Mouse (Mus musculus): ENCODE data around the gene Gcnt2. TPM values are rescaled to one million over a fixed set of nuclear protein-coding genes. Genes with fewer than 3 reads are reported as not detected.

Gene Gcnt2
- polyA plus RNA-seq, 1 experiment from 2014 or later, result 4.0 TPM

GRCm38 (mm10) chr13:41000926-41001639 lies 141.5 kb downstream of the Gcnt2 start, which contains the start of gene Pak1ip1:
TSS of gene Pak1ip1 (plus strand) at chr13:41001023.
- H3K4me1 ChIP-seq (ENCODE audit: control insufficient read depth, insufficient read depth, low read length), result peaks cover 13% of the 10 kb centered on the region
- H3K9ac ChIP-seq (ENCODE audit: low read depth, low read length), result peak within 1 kb of the TSS; percentile 93
- no peaks in the 10 kb centered on the region for H3K9me3 ChIP-seq (replicated peaks; ENCODE audit: control insufficient read depth, low read length, poor library complexity, severe bottlenecking)
- no peaks in the 10 kb centered on the region for H3K27me3 ChIP-seq (ENCODE audit: control insufficient read depth, insufficient read depth, low read depth, low read length)
- peak within 1 kb of the TSS; percentile 80 for H3K4me3 ChIP-seq (ENCODE audit: low read depth, low read length)
- H3K36me3 ChIP-seq (ENCODE audit: control insufficient read depth, insufficient read depth, low read length), result peaks cover 14% of the 10 kb centered on the region
- WGBS, result under 1% methylated on average over 58 of the region's 58 CpGs
- peak; percentile 97 for ATAC-seq
- peak within 1 kb of the TSS; percentile 96 for H3K4me2 ChIP-seq (ENCODE audit: low read length)
- peak within 1 kb of the TSS; percentile 97 for H3K27ac ChIP-seq (ENCODE audit: low read length)

DNA sequence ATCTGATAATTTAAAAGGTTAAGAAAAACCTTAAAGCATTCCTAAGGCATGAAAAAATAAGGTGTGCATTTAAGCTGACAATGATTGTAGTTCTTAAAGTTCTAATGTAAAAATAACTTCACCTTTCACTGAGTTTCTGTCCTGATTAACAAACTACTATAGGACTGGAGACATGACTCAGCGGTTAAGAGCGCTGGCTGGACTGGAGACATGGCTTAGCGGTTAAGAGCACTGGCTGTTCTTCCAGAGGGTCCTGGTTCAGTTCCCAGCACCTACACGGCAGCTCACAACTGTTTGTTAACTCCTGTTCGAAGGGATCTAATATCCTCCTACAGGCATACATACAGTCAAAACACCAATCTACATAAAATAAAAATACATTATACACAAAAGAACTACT lies 142.4 kb downstream of the Gcnt2 start:
- peaks cover 13% of the 10 kb centered on the region for H3K4me1 ChIP-seq (ENCODE audit: control insufficient read depth, insufficient read depth, low read length)
- H3K9me3 ChIP-seq (replicated peaks; ENCODE audit: control insufficient read depth, low read length, poor library complexity, severe bottlenecking), result no peaks in the 10 kb centered on the region
- H3K4me3 ChIP-seq (ENCODE audit: low read depth, low read length), result no peak overlapping the region; the same call in 1 of the 2 replicates
- no peak overlapping the region for H3K27ac ChIP-seq (ENCODE audit: low read length)
- H3K4me2 ChIP-seq (ENCODE audit: low read length), result peak overlapping the region; percentile 96
- 88% methylated on average over 5 of the region's 5 CpGs for WGBS
- H3K9ac ChIP-seq (ENCODE audit: low read depth, low read length), result no peak overlapping the region
- no peak for ATAC-seq
- H3K36me3 ChIP-seq (ENCODE audit: control insufficient read depth, insufficient read depth, low read length), result peaks cover 18% of the 10 kb centered on the region
- no peaks in the 10 kb centered on the region for H3K27me3 ChIP-seq (ENCODE audit: control insufficient read depth, insufficient read depth, low read depth, low read length)

DNA sequence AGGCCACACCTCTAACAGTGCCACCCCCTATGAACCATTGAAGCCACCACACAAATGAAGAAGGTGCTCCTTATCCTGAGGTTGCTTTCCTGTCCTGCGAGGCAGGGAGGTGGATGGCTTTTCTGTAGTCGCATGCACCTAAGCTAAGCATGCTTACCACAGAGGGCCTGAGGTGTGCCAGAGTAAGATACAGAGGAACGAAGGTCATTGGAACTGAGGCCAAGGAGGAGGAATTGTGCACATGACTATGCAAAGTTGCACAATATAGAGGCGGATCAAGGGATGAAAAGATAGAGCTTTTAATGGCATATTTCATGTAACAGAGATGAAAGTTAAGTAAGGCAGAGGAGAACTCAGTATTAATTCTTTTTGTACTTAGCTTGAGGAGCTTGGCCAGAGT lies 146.7 kb downstream of the Gcnt2 start:
- Histone ChIP-seq H3K9me3 (replicated peaks; ENCODE audit: control insufficient read depth, low read length, poor library complexity, severe bottlenecking) (no peaks in the 10 kb centered on the region), H3K36me3 (ENCODE audit: control insufficient read depth, insufficient read depth, low read length) (peaks cover 42% of the 10 kb centered on the region), H3K27ac (ENCODE audit: low read length) (no peak overlapping the region), H3K4me1 (ENCODE audit: control insufficient read depth, insufficient read depth, low read length) (peaks cover 8% of the 10 kb centered on the region), H3K27me3 (ENCODE audit: control insufficient read depth, insufficient read depth, low read depth, low read length) (no peaks in the 10 kb centered on the region), H3K4me3 (ENCODE audit: low read depth, low read length) (no peak overlapping the region), H3K4me2 (ENCODE audit: low read length) (no peak overlapping the region), H3K9ac (ENCODE audit: low read depth, low read length) (no peak overlapping the region)
- 95% methylated on average over 4 of the region's 4 CpGs for WGBS
- no peak for ATAC-seq

DNA sequence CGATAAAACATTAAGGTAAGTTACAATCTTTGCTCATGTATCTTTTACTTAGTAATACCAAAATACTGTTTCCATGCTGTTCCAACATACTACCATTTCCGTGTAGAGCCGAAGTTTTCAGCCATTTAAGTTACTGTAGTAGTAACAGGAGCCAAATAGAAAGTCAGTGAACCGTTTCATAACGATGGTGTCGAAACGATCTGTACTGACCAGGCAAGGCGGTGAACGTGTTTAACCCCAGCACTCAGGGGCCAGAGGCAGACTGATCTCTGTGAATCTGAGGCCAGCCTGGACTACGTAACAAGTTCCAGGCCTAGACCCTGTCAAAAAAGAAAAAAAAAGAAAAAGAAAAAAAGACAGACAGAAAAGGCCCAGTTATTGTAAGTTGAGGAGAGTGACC lies 148.7 kb downstream of the Gcnt2 start:
- no peaks in the 10 kb centered on the region for H3K4me1 ChIP-seq (ENCODE audit: control insufficient read depth, insufficient read depth, low read length)
- no peaks in the 10 kb centered on the region for H3K27me3 ChIP-seq (ENCODE audit: control insufficient read depth, insufficient read depth, low read depth, low read length)
- no peak overlapping the region for H3K4me2 ChIP-seq (ENCODE audit: low read length)
- peaks cover 57% of the 10 kb centered on the region for H3K36me3 ChIP-seq (ENCODE audit: control insufficient read depth, insufficient read depth, low read length)
- ATAC-seq, result no peak
- H3K9me3 ChIP-seq (replicated peaks; ENCODE audit: control insufficient read depth, low read length, poor library complexity, severe bottlenecking), result no peaks in the 10 kb centered on the region
- no peak overlapping the region for H3K4me3 ChIP-seq (ENCODE audit: low read depth, low read length)
- no peak overlapping the region for H3K27ac ChIP-seq (ENCODE audit: low read length)
- 96% methylated on average over 10 of the region's 10 CpGs for WGBS
- H3K9ac ChIP-seq (ENCODE audit: low read depth, low read length), result no peak overlapping the region

- H3K9ac ChIP-seq (ENCODE audit: low read depth, low read length), result no peak overlapping the region
- WGBS, result 85% methylated on average over 8 of the region's 8 CpGs
- no peaks in the 10 kb centered on the region for H3K4me1 ChIP-seq (ENCODE audit: control insufficient read depth, insufficient read depth, low read length)
- H3K4me2 ChIP-seq (ENCODE audit: low read length), result no peak overlapping the region
- no peaks in the 10 kb centered on the region for H3K27me3 ChIP-seq (ENCODE audit: control insufficient read depth, insufficient read depth, low read depth, low read length)
- H3K9me3 ChIP-seq (replicated peaks; ENCODE audit: control insufficient read depth, low read length, poor library complexity, severe bottlenecking), result no peaks in the 10 kb centered on the region
- no peak overlapping the region for H3K27ac ChIP-seq (ENCODE audit: low read length)
- peaks cover 57% of the 10 kb centered on the region for H3K36me3 ChIP-seq (ENCODE audit: control insufficient read depth, insufficient read depth, low read length)
- ATAC-seq, result no peak
- H3K4me3 ChIP-seq (ENCODE audit: low read depth, low read length), result no peak overlapping the region
These were observed 149.4 kb downstream of the Gcnt2 start for GRCm38 (mm10) chr13:41008946-41009345.

Small RNA genes lying within 50 kb of the gene (microRNA-seq; reads per million reads assigned to microRNA genes)
- not detected for gene Mir5124a

Other genes with a start within 250 kb of the Gcnt2 start
- gene Tfap2a, start 121.4 kb upstream of the Gcnt2 start, polyA plus RNA-seq (2015; fragmentation: Nextera tagmentation; extraction: Ambion mirVana), result 2.3 and 2.8 TPM in 2 replicates
- gene Pak1ip1, start 141.3 kb downstream of the Gcnt2 start, polyA plus RNA-seq (2015; fragmentation: Nextera tagmentation; extraction: Ambion mirVana), result 53.9 and 64.8 TPM in 2 replicates
- gene Tmem14c, start 156.5 kb downstream of the Gcnt2 start, polyA plus RNA-seq (2015; fragmentation: Nextera tagmentation; extraction: Ambion mirVana), result 107 and 117 TPM in 2 replicates
- 2.7 TPM in 2 replicates for gene Mak, start 220.0 kb downstream of the Gcnt2 start, polyA plus RNA-seq (2015; fragmentation: Nextera tagmentation; extraction: Ambion mirVana)

Data from midbrain, embryonic 16.5 days (tissue).